Mouse (Mus musculus): ENCODE results near the gene Sdc4.

Gene Sdc4

DNA sequence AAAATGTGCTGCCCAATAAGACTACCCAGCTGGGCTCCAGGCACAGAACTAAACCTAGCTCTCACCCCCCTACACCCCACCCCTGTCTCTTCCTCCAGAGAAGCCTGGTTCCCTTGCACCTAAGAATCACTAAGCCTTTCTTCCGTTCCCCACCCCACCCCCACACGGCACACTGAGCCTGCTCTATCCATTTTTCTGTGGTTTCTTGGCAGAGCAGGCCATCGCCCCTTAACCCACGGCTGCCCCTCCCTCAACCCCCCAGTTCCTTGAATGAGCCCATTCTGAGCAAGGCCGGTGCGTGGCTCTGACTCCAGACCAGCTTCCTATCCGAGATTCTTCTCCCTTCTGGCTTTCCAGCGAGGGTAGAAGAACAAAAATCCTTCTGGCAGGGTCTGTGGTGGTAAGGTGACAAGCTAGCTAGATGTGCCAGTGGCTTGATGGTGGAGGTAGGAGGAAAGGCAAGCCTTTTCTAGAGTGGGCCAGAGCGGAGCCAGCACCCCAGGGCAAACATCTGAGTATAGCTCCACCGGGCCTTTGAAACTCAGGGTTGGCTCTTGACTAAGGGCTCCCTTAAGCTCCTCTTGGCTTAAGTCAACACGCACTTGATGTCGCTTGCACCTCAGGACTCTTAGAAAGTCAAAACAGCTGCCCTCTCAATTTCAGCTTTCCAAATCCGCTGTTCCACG is 40.1 kb downstream of the Sdc4 start:
- DNase-seq (ENCODE audit: low read depth, low spot score): no peak

DNA sequence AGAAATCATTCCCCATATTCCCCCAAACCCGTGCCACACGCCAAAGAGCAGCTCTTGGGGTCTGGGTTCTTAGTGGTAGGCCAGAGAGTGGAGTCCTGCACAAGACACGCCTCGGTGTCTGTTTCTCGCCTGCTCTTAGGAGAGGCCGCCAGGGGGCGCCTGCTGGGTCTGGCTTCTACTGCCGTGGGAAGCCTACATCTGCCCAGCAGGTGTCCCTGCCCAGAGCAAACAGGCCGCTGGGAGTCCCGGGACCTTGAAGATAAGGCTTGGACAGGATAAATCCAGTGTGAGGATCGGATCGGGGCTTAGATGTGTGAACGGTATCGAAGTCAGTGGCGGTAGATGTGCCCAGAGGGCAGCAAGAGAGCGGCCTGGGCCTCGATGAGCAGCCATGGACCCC is 40.8 kb downstream of the Sdc4 start, which contains the start of gene Rbpjl:
TSS of gene Rbpjl (plus strand) at position 236 of the 400 bp plus-strand sequence.
- peak; percentile 83 for DNase-seq (ENCODE audit: low read depth, low spot score)

DNA sequence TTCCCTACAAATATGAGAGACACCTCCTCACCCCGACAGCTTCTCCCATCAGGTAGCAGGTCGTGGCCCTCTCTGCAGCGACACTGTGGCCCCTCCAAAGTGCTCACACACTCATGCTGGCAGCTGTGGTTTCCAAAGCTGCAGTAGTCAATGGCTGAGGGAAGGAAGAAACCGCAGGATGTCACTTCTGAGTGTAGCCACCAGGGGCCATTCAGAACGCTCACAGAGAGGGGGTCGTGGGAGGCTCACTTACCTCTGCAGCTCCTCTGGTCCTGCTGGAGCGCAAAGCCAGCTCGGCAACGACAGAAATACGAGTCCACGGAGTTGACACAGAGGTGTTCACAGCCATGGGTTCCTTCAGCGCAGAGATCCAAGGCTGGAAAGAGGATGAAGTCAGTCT is 46.8 kb downstream of the Sdc4 start:
- peak; percentile 71 for DNase-seq (ENCODE audit: low read depth, low spot score)

DNA sequence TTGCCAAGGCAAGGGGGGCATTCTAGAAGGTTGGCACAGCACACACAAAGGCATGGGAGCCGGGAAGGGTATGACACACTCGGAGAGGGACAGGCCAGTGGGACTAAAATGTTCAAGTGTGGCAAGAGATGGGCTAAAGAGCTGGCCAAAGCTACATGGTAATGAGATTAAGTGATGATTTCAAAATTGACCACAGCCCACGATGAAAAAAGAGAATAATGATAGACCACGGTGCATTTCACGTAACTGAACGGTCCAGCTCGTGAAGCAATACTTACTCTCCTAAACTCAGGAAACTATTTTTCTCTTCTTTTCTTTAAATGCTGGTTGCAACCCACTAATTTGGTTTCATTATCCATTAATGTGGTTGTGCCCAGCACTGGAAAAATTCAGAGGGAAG is 47.6 kb downstream of the Sdc4 start:
- DNase-seq (ENCODE audit: low read depth, low spot score): no peak

DNA sequence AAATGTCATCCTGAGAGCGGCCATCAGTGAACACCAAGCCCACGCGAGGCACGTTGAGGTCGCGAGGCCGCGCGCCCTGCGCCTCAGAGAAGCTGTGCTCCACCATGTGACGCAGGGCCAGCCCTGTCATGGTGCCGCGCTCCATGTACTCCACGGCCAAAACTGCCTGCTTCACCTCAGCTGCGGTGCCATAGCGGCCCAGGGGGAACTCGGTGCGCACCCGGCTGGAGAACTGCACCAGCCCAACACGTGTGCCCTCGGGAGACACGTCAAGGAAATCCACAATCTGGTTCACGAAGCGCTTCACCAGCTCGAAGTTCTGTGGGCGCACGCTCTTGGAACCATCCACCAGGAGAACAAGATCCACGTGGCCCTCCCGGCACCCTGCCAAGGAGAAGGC is 50.6 kb downstream of the Sdc4 start:
- no peak for DNase-seq (ENCODE audit: low read depth, low spot score)

DNA sequence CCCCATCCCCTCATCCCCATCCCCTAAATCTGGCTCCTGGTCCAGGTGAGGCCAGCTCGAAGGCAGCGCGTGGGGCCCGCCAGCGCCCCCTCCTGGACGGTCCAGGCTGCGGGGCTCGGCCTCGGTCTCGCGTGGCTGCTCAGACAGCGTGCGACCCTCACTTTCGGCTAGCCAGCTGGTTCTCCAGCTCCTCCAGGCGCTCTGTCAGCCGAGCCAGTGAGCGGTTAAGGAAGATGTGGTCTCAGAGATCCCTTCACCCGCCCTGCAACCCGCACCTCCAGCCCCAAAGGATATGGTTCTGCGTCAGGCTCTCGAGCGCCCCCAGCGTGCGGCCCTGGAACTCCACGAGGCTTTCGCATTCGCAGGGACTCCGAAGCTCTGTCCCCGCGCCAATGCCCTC is 54.2 kb downstream of the Sdc4 start:
- peak; percentile 81 for DNase-seq (ENCODE audit: low read depth, low spot score)

DNA sequence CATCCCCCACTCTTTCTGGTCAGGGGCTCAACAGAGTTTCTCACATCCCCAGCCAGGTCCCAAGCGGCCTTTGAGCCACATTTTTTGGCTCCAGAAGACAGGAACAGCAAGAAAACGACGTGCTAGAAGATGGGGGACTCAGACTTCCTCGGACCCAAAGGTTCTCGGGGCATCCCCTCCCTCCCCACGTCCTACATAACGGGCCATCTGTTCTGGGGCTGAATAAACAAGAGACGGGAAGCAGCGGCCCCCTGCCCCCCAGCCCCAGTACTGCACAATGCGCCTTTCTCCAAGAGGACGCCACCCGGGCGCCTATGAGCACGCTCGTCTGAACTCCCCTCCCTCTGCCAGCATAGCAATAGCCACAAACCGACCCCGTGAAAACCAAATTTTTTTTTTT is 54.7 kb downstream of the Sdc4 start, which contains the start of gene Slpi:
TSS of gene Slpi (minus strand) at position 76 of the 400 bp plus-strand sequence.
- DNase-seq (ENCODE audit: low read depth, low spot score): peak; percentile 45

DNA sequence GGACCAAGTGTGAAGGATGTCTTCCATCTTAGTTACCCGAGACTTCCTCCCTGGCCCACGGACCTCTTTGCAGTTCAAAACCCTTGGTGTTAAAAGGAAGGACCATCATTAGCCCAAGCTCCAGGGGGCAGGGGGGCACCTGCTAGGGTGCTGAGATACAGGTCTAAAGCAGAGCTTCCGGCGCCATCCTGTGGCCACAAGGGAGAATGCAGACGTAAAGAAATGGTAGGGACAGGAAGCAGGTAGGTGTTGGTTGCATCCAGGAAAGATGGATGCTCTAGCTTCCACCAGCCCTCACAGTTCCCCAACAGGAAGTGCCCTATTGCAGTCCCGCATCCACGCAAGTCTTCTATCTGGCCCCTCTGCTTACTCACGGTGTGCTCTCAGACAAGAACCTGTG is 56.7 kb downstream of the Sdc4 start:
- DNase-seq (ENCODE audit: low read depth, low spot score): peak; percentile 74

DNA sequence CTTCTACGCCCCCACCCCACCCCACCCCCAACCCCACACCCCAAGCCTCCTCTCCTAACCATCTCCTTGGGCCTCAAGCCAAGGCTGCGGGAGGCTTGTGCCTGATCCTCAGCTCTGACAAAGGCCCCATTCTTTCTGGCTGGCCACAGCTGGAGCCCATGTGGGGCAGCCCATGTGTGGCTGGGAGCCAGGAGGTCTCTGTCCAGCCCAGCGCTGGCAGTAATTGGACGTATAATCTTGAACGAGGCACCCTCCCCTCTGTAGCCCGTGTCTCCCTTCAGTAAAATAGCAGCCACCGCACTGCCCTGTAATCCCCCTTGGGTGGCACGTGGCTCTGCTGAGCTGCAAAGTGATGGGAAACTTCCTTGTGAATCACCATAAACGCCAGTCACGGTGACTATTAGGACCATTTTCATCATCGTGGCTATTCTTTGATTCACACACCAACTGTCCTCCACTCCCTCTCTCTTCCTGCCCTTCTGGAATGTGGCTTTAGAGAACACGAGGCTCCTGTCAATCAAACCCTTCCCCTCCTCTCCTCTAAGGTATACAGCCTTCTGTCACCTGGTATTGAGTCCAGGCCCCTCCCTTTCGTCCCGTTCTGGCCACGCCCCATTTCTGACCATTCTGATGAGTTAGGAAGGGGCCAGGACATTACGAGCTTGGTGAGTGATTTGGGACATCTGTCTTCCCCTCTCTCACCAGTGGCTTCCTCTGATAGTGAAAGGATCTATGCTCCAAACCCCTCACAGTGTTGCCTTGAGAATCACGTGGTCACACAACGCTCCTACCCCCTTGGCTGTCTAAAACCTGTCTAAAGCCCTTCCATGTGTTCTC is 57.5 kb downstream of the Sdc4 start:
- DNase-seq (ENCODE audit: low read depth, low spot score): peak; percentile 65

DNA sequence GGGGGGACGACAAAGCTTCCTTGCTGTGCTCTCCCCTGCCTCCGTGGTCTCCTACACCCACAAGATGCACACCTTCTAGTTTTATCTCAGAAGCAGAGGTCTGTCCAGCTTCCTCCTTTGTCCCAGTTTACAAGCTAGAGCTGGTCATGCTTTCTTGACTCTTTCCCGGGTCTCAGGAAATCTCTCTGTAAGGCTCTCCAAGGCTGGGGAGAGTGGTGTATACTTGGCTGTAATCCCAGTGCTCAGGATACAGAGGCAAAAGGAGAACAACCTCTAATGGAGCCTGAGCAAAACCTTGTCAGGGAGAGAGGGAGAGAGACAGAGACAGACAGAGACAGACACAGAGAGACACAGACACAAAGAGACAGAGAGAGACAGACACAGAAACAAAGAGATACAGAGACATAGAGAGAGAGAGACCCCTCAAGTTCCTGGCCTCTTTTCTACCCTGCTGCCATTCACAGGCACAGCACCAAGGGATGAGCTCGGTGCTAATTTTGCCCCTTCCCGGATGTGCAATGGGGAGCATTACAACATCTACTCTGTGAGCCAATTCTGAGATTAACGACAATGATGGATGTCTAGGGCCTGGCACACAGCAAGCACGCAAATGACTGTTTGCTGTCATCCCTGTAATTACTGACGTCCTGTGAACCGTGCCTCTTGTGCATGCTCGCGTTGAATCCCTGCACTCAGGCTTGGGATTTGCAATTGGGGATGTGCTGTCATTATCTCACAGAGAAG is 59.9 kb downstream of the Sdc4 start:
- no peak for DNase-seq (ENCODE audit: low read depth, low spot score)

DNA sequence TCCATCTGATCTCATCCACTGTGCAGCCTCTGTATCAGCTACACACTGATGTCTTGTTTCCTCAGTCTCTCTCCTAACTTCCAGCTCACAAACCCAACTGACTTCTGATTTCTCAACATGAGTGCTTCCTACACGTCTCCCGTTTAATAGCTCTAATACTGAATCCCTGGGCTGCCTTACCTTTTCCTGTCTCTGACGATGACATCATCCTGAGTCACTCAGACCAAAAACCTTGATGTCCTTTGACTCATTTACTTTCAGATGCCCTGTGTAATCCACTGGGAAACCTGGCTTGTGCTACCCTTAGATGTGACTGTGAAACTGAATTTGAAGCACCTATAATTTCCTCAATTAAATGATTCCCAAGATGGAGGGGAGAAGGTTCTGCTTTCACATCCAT is 60.7 kb downstream of the Sdc4 start:
- no peak for DNase-seq (ENCODE audit: low read depth, low spot score)

DNA sequence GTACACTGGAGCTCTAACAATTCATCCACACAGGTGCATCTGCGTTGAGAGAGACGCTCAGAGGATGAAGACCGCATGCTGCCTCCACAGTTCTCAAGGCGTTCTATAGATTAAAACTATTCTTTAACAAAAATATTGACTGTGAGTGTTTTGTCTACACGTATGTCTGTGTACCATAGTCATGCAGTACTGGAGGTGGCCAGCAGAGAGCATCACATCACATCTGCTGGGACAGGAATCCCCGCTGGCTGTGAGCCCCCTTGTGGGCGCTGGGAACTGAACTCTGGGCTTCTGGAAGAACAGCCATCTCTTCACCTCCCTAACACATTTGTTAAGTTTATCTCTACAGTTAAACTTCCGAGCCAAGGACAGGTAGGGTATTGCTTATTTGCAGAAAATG is 62.0 kb downstream of the Sdc4 start:
- peak; percentile 92 for DNase-seq (ENCODE audit: low read depth, low spot score)

DNA sequence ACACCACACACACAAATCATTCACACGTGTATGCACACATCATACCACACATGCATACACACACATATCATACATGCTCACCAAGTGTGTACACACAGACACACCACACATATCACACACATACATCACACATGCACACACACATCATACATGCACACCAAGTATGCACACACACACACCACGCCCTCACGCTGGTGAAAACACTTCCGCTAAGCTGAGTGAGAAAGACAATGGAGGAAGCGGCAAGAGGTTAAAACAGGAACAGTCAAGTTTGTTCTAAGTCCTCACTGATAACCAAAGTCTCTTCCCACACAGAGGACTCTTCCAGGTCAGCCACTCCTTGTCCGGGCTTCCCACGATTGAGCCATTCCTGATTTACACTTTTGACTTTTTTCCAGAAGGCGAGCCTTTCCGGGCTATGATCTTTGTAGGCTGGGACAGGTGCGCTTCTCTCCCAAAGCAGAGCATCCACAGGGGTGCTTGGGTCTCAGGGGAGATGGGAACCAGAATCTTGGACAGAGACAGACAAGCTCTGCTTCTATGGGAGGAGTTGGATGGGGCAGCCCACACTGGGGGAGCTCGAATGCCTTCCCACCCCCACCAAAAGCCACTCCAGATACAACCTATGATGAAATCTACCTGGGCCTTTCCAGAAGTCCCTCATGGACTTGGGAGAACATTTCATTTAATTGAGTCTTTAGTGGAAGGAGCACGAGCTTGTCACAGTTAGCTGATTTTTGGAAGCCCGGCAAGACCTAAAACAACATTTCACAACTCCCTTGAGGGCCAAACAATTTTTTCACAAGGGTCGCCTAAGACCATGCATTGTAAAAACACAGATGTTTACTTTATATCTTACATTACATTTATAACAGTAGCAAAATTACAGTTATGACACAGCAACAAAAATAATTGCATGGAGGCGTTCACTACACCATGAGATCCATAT is 65.9 kb downstream of the Sdc4 start:
- no peak for DNase-seq (ENCODE audit: low read depth, low spot score)

Measured in R1 (cell line).